Mouse (Mus musculus) heart, embryonic 12.5 days (tissue): ENCODE data around the gene H3f3b. TPM values are rescaled to one million over a fixed set of nuclear protein-coding genes. Genes with fewer than 3 reads are reported as not detected.

Experiments used
- polyA plus RNA-seq: library from polyadenylated mRNA; unstranded; fragments of >200 nt; fragmentation: Nextera tagmentation; extraction: Ambion mirVana; gene quantifications from 2 replicates; pipeline ENCODE4 v1.2.1, GENCODE M21; 2016

H3f3b gene
- polyA plus RNA-seq, 1 experiment from 2014 or later: 742 TPM

Other genes with a start within 250 kb of the H3f3b start
- gene Caskin2, start 214.3 kb downstream of the H3f3b start, polyA plus RNA-seq: 23.5 and 25.3 TPM in 2 replicates
- gene Tsen54, start 213.2 kb downstream of the H3f3b start, polyA plus RNA-seq: 23.0 and 29.2 TPM in 2 replicates
- 22.5 and 25.8 TPM in 2 replicates for gene Llgl2, start 203.9 kb downstream of the H3f3b start, polyA plus RNA-seq
- gene Myo15b, start 169.6 kb downstream of the H3f3b start, polyA plus RNA-seq: 0.17 and 0.37 TPM in 2 replicates
- 15.0 and 16.6 TPM in 2 replicates for gene Smim5, start 128.0 kb downstream of the H3f3b start, polyA plus RNA-seq
- gene Smim6, start 115.9 kb downstream of the H3f3b start, polyA plus RNA-seq: 0.77 and 1.8 TPM in 2 replicates
- 29.4 and 32.2 TPM in 2 replicates for gene Sap30bp, start 94.7 kb downstream of the H3f3b start, polyA plus RNA-seq
- gene Recql5, start 94.5 kb downstream of the H3f3b start, polyA plus RNA-seq: 13.8 and 17.3 TPM in 2 replicates
- 2.0 and 2.7 TPM in 2 replicates for gene Itgb4, start 53.3 kb downstream of the H3f3b start, polyA plus RNA-seq
- 151 and 152 TPM in 2 replicates for gene Galk1, start 15.2 kb downstream of the H3f3b start, polyA plus RNA-seq
- gene Unk, start 2.4 kb upstream of the H3f3b start, polyA plus RNA-seq: 31.8 and 32.3 TPM in 2 replicates
- 2.2 and 2.5 TPM in 2 replicates for gene Unc13d, start 50.0 kb upstream of the H3f3b start, polyA plus RNA-seq
- 137 and 141 TPM in 2 replicates for gene Wbp2, start 59.0 kb upstream of the H3f3b start, polyA plus RNA-seq
- gene Trim47, start 99.2 kb upstream of the H3f3b start, polyA plus RNA-seq: 54.8 and 58.2 TPM in 2 replicates
- gene Trim65, start 103.2 kb upstream of the H3f3b start, polyA plus RNA-seq: 4.7 and 4.9 TPM in 2 replicates
- 85.0 and 89.1 TPM in 2 replicates for gene Mrpl38, start 110.9 kb upstream of the H3f3b start, polyA plus RNA-seq
- gene Fbf1, start 140.2 kb upstream of the H3f3b start, polyA plus RNA-seq: 37.2 and 37.5 TPM in 2 replicates
- gene Ten1, start 170.9 kb upstream of the H3f3b start, polyA plus RNA-seq: 74.9 and 75.5 TPM in 2 replicates
- gene Acox1, start 171.1 kb upstream of the H3f3b start, polyA plus RNA-seq: 36.1 and 38.3 TPM in 2 replicates
- gene Evpl, start 210.1 kb upstream of the H3f3b start, polyA plus RNA-seq: 0.53 and 0.84 TPM in 2 replicates
- 73.9 and 74.8 TPM in 2 replicates for gene Srp68, start 246.3 kb upstream of the H3f3b start, polyA plus RNA-seq